Mouse (Mus musculus) left cerebral cortex, adult 2 months (tissue): ENCODE measurements around the gene Foxa3. TPM values are rescaled to one million over a fixed set of nuclear protein-coding genes. Genes with fewer than 3 reads are reported as not detected.
A peak's percentile ranks its signal among the peaks of the same experiment; 100 is the strongest.

ENCODE experiments used
- DNase-seq, 2 experiments: peaks; one replicate each; pipeline ENCODE4 v3.0.0; 2021 to 2022; ENCODE audit warnings: low spot score in 2 of 2, mixed read lengths in 1 of 2; ENCODE audit errors: extremely low spot score in 1 of 2
- H3K27ac ChIP-seq: fragments of 200-600 bp; 2 replicates; pipeline ENCODE4 v1.8.1; 2022
- H3K4me3 ChIP-seq: fragments of 200-600 bp; 2 replicates; pipeline ENCODE4 v1.8.1; 2022
- CTCF ChIP-seq: fragments of 200-600 bp; IDR thresholded peaks from 2 replicates; pipeline ENCODE4 v1.8.1; 2022; ENCODE audit warnings: antibody characterized with exemption, mild to moderate bottlenecking, moderate library complexity
- intact Hi-C: fragments of 180-260 bp; cut with DNase I; formaldehyde crosslinking; loops from one replicate; pipeline ENCODE4 v1.15.1; 2025
- total RNA-seq, 2 experiments: library from RNA; stranded (reverse); gene quantifications; 2 replicates each; pipeline ENCODE4 v1.2.3; 2021

Foxa3 gene
- total RNA-seq, 2 experiments from 2014 or later: not detected

- DNase-seq: no peak
- intact Hi-C loops: loop anchor here (2.0 to 10.0 kb wide), 2 partner anchors 17 to 709 kb away; partner anchors contain the start of genes Foxa3 and Tomm40
- Histone ChIP-seq H3K27ac (no peak overlapping the region), H3K4me3 (no peak overlapping the region)
- TF ChIP-seq CTCF: no peak
These were observed 17.8 kb downstream of the Foxa3 start for GRCm38 (mm10) chr7:19005417-19006121.

- Histone ChIP-seq H3K27ac (peak overlapping the region; percentile 93), H3K4me3 (peak overlapping the region; percentile 88)
- DNase-seq: no peak
- TF ChIP-seq CTCF: no peak
- intact Hi-C loops: loop anchor here (10.0 kb wide), 1 partner anchor 710 kb away; the partner anchor contains the start of gene Tomm40
These were observed 18.7 kb downstream of the Foxa3 start for GRCm38 (mm10) chr7:19004631-19005079.

- peak; percentile 93 to 94 for DNase-seq
- H3K27ac ChIP-seq: peak within 1 kb of the TSS; percentile 94
- intact Hi-C loops: loop anchor here (10.0 kb wide), 1 partner anchor 711 kb away; the partner anchor contains the start of gene Tomm40
These were observed 19.3 kb downstream of the Foxa3 start, which contains the start of gene Irf2bp1 for GRCm38 (mm10) chr7:19003902-19004630. Gene Irf2bp1 (plus strand): TSS chr7:19004044.

GRCm38 (mm10) chr7:19002848-19003498 is 20.4 kb downstream of the Foxa3 start:
- peak overlapping the region; percentile 94 for H3K27ac ChIP-seq
- intact Hi-C loops: loop anchor here (1.0 to 10.0 kb wide), 2 partner anchors 12 to 712 kb away; partner anchors contain the start of genes Mypop and Tomm40
- TF ChIP-seq CTCF: no peak
- peak; percentile 71 to 76 for DNase-seq
- peak overlapping the region; percentile 46 for H3K4me3 ChIP-seq

More at GRCm38 (mm10) chr7:19003902-19004630, 19.3 kb downstream of the Foxa3 start, which contains the start of gene Irf2bp1:
- peak within 1 kb of the TSS; percentile 88 for H3K4me3 ChIP-seq
- TF ChIP-seq CTCF: no peak

- peak in 1 of 2 experiments; percentile 9 for DNase-seq
- no peak for TF ChIP-seq CTCF
- intact Hi-C loops: loop anchor here (1.0 to 10.0 kb wide), 2 partner anchors 11 to 713 kb away; partner anchors contain the start of genes Mypop and Tomm40
- Histone ChIP-seq H3K4me3 (no peak overlapping the region), H3K27ac (peak overlapping the region; percentile 94)
These were observed 21.2 kb downstream of the Foxa3 start for GRCm38 (mm10) chr7:19002115-19002514.

DNA sequence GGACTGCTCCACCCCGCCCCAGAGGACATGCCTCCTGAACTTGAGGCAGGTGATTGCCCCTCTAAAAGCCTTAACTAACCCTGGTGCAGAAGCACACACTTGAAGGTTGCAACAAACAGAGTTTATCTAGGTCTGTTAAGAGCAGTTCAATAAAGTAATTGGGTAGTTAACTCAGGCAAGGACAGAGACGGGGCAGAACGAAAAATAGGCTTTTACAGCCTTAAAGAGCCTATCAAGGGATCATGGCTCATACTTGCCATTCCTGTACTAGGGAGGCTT is 21.6 kb downstream of the Foxa3 start:
- H3K4me3 ChIP-seq: no peak overlapping the region
- intact Hi-C loops: loop anchor here (1.0 to 10.0 kb wide), 2 partner anchors 10 to 713 kb away; partner anchors contain the start of genes Mypop and Tomm40
- TF ChIP-seq CTCF: no peak
- peak overlapping the region; percentile 94 for H3K27ac ChIP-seq
- no peak for DNase-seq

GRCm38 (mm10) chr7:19001066-19001806 is 22.1 kb downstream of the Foxa3 start:
- Histone ChIP-seq H3K27ac (peak overlapping the region; percentile 5), H3K4me3 (no peak overlapping the region)
- no peak for DNase-seq
- no peak for TF ChIP-seq CTCF
- intact Hi-C loops: loop anchor here (10.0 kb wide), 1 partner anchor 714 kb away; the partner anchor contains the start of gene Tomm40

DNA sequence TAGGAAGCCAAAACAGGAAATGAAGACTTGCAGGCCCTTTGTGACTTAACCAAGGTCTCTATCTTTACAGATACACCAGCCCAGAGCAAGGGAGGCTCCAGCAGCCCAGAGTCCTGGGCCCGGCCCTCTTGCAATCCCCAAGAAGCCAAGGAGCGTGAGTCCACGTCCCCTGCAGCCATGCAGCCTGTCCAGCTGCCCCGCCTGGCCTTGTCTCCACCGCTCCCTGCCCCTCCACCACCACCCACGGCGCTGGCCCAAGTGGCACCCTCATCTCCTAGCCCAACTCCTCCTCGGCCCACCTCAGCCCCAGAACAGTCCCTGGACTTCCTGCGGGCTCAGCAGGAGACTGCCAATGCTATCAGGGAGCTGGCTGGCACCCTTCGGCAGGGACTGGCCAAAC is 22.9 kb downstream of the Foxa3 start:
- intact Hi-C loops: loop anchor here (10.0 kb wide), 1 partner anchor 714 kb away; the partner anchor contains the start of gene Tomm40
- no peak for DNase-seq
- Histone ChIP-seq H3K4me3 (no peak overlapping the region), H3K27ac (no peak overlapping the region)
- TF ChIP-seq CTCF: no peak

DNA sequence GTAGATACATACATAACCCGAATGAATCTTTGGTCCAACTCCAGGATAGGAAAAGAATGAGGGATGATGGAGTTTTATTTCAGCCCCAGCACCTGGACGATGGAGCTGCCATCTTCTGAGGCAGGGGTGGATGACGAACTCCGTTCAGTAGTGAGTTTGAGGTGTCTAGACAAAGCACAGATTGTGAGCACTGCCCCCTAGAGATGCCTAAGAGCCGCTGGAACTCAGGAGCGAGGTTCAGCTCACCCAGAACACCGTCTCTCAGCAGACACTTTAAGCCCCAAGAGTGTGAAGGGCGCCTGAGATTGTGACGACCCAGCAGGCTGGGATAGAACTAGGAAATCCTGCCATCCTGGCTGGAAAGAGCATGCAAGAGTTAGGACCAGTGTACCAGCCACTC is 24.5 kb downstream of the Foxa3 start:
- intact Hi-C loops: no loop called here

DNA sequence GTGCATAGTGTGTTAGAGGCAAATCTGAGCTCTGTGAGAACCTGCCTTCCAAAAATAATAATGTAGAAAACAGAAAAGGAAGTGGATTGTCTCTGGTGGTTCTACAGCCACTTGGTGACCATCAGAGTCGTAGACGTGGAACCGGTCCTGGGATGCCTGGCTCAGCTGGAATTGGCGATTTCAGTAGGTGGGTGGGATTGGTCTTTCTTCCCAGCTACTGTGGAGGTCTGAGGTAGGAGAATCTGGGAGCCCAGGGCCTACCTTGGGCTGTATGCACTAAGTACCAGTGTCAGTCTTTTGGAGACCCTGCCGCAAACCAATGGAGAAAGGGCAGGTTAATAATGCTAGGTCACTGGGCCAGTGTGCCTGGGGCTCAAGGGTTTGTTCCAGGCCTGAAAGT is 30.3 kb downstream of the Foxa3 start:
- peak overlapping the region; percentile 80 for H3K4me3 ChIP-seq
- DNase-seq: no peak
- intact Hi-C loops: loop anchor here (5.0 kb wide), 1 partner anchor 96 kb away; no protein-coding TSS in a partner anchor
- no peak for TF ChIP-seq CTCF
- H3K27ac ChIP-seq: no peak overlapping the region

More for the DNA sequence above, 24.5 kb downstream of the Foxa3 start:
- no peak overlapping the region for H3K4me3 ChIP-seq
- H3K27ac ChIP-seq: no peak overlapping the region
- TF ChIP-seq CTCF: peak; percentile 23
- DNase-seq: no peak

DNA sequence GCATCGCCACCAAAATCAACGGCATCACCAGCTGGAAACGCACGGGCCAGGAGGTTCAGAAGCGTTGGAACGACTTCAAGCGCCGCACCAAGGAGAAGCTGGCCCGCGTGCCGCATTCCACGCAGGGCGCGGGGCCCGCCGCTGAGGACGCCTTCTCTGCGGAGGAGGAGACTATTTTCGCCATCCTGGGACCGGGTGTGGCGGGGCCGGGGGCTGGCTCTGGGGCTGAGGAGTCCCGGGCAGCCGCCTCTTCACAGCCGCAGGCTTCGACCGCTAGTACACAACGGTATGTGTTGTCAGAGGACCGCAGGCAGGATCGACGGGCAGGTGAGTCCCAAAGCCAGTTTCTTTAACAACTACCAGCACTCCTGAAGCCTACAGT is 31.1 kb downstream of the Foxa3 start:
- intact Hi-C loops: loop anchor here (5.0 kb wide), 1 partner anchor 95 kb away; no protein-coding TSS in a partner anchor
- peak overlapping the region; percentile 94 for H3K27ac ChIP-seq

More for the DNA sequence above, 31.1 kb downstream of the Foxa3 start:
- H3K4me3 ChIP-seq: peak overlapping the region; percentile 80
- TF ChIP-seq CTCF: no peak
- peak; percentile 61 to 63 for DNase-seq
